Mouse (Mus musculus) left cerebral cortex, postnatal 36 days (tissue): Measurements from ENCODE around the gene Crb2. TPM values are rescaled to one million over a fixed set of nuclear protein-coding genes. Genes with fewer than 3 reads are reported as not detected.

Source experiments
- DNase-seq, 2 experiments: peaks; one replicate each; pipeline ENCODE4 v3.0.0; 2021 to 2022; ENCODE audit warnings: low spot score in 2 of 2, mixed read lengths in 1 of 2
- intact Hi-C: fragments of 180-260 bp; cut with DNase I; formaldehyde crosslinking; loops from one replicate; pipeline ENCODE4 v1.15.1; 2025
- total RNA-seq, 2 experiments: library from RNA; stranded (reverse); gene quantifications; 2 replicates each; pipeline ENCODE4 v1.2.3; 2021

Crb2 gene
- total RNA-seq, 2 experiments from 2014 or later: 3.4 to 3.5 TPM

DNA sequence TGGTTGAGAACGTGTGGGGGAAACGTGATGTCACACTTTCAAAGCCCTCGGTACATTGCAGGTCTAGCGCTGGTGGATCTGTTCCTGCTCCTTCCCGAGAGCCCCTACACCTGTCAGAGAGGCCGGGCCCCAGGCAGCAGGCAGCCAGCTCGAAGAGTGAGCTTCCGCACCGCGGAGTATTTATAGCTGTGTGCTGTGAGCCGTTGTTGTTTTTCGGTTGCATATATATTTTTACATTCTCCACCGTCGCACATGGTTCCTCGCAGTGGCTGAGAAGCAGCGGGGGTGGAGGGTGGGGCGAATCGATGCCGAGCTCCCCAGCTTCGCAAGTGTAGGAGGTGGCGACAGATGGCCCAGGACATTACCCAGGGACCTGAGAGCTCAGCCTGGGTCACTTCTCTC lies 11.0 kb upstream of the Crb2 start:
- intact Hi-C loops: no loop called here
- DNase-seq: peak; percentile 75 to 80

DNA sequence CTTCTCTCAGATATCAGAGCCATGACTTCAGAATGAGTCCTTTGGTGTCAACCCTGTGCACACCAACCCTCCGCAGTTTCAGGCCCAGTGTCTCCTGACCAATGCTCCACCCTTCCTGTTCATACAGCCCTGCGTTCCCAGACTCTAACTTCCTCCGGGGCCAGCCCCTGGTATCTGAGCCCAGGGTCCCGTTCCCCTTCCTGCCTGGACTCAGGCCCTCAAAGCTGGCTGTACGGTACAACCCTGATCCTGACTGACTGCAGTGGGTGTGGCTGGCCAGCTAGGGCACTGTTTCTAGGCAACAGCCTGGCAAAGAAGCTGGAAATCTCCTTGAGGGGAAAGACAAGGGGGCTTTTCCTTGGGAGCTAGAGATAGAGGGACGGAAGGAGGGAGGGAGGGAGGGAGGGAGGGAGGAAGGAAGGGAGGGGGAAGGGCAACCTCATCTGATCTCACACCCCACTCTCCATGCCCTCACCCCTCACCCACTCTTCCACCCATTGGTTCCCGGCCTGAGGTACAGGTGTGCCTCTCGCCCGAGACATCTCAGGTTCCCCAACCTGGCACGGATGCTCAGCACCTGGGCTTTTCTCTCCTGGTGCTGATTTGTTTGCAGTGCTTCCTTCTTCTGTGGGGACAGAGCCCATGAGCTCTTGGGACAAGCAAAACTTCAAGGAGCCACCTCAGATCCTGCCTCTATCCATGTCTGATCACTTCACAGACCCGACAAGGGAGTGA lies 9.9 kb upstream of the Crb2 start:
- no peak for DNase-seq
- intact Hi-C loops: no loop called here

DNA sequence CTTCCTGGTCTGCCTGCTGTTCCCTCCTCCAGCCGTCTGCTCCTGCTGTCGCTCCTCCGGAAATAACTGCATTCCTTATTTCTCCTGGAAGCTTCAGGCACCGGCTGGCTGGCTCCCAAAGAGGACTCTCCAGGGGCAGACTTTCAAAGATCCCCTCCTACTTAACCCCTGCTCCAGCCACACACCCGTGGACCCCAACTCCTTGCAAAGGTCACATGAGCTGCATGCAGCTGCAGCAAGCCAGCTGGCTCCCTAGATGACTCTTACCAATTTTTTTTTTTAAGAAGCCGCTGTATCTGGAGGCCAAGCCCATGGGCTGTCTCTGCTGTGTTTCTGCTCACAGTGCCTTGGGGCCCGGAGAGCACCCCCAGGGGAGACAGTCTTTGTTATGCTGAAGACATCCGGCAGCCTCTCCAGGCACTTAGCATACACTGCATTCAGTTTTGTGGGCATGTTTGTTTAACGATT lies 8.9 kb upstream of the Crb2 start:
- intact Hi-C loops: no loop called here
- peak; percentile 74 to 75 for DNase-seq

DNA sequence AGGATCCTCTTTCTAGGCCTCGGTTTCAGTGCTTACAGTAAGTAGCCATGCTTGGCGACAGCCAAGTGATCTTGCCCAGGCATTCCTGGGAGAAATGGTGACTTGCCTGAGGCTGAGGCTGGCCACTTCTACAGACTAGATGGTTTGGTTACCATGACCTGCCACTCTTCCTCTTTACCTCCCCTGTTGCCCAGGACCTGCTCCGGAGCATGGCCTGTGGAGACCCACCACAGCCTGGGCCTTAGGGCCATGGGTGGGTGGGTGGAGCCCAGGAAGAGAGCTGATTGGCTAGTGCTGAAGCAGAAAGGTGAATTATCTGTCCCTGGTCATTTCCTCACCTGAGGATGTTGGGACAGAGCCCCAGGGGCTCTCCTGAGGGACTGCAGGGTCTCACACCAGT lies 8.3 kb upstream of the Crb2 start:
- intact Hi-C loops: no loop called here
- DNase-seq: no peak

DNA sequence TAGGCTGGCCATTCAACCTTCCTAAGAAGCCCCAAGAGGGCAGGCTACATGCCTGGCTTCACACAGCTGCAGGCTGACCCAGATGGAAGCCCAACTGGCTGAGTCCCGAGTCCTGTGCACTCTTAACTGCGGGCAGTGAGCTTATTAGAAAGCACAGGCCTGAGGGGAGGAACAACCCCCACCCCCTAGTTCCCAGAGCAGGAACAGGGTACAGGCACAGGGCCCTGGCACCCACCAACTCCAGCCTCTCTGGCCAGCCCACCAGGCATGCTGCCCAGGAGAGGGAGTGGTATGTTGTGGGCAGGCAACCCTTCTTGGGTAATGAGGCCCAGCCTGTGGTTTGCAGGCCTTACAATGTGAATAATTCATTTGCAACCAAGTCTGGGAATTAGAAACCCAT lies 7.1 kb upstream of the Crb2 start:
- intact Hi-C loops: no loop called here
- DNase-seq: peak in 1 of 2 experiments; percentile 54

DNA sequence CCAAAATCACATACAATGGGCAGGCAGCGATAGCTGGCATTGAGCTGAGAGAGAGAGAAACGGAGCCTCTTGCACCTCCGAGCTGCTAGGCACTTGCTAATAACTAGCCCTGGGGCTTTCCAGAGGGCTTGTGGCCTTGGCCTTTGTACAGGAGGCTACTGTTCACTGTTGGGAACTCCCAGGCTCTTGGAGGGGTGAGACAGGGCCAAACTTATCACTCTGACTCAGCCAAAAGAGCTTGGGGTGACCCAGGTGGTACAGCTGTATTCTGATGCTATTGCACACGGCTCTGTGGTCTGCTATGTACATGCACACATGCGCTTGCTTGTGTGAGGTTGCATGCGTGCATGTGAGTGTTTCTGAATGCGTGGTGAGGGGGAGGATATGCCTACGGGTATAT lies 6.3 kb upstream of the Crb2 start:
- DNase-seq: no peak
- intact Hi-C loops: loop anchor here (2.0 to 5.0 kb wide), 3 partner anchors 67 to 252 kb away; partner anchors contain the start of genes Gpr21 and Strbp

DNA sequence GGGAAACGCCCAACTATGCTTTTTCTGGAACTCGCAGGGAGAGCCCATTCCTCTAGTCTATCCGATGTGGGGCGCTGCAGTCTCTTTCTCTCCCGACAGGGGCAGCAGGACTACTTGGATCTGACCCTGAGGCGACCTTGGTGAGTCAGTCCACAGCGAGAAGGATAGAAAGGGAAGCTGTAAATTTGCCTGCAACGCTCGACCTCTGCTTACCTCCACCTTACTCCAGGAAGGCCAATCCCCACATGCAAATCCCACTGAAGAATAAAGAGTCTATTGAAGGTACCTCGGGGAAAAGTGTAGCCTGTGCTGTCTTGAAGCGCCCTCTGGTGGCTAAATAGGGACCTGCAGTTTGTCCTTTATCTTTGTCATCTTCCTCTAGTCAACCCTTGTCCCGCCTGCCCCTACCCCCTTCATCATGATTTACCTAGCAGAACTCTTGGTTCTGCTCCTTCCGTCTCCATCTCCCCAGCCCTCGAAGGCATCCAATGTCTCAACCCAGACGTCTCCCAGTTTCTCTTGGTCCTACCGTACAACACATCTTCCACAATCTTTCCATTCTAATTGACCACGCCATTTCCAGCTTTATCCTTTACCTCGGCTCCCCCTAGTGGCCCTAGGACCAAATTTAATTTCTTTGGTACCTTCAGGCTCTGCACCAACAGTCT lies 4.3 kb upstream of the Crb2 start:
- DNase-seq: peak; percentile 87 to 92
- intact Hi-C loops: loop anchor here (2.0 to 5.0 kb wide), 3 partner anchors 69 to 254 kb away; partner anchors contain the start of genes Gpr21 and Strbp

DNA sequence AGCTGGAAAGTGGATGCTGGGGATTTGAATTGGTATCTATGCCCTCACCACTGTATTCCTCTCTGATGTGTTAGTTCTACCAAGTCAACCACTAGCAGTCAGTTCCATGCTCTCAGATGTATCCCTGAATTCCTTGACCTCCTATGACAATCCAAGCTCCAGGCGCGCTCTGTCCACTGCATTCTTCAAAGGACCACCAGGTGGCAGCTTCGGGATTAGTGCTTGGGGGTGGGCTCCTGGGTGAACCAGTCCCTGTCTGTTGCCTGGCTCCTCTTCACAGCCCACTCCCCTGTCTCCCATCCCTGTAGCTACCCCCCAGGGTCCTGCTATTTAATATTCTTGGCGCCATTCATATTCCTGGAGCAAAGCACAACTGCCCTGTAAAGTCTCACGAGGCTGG lies 1.5 kb upstream of the Crb2 start:
- intact Hi-C loops: loop anchor here (5.0 kb wide), 2 partner anchors 202 to 257 kb away; partner anchors contain the start of gene Gpr21
- DNase-seq: no peak

DNA sequence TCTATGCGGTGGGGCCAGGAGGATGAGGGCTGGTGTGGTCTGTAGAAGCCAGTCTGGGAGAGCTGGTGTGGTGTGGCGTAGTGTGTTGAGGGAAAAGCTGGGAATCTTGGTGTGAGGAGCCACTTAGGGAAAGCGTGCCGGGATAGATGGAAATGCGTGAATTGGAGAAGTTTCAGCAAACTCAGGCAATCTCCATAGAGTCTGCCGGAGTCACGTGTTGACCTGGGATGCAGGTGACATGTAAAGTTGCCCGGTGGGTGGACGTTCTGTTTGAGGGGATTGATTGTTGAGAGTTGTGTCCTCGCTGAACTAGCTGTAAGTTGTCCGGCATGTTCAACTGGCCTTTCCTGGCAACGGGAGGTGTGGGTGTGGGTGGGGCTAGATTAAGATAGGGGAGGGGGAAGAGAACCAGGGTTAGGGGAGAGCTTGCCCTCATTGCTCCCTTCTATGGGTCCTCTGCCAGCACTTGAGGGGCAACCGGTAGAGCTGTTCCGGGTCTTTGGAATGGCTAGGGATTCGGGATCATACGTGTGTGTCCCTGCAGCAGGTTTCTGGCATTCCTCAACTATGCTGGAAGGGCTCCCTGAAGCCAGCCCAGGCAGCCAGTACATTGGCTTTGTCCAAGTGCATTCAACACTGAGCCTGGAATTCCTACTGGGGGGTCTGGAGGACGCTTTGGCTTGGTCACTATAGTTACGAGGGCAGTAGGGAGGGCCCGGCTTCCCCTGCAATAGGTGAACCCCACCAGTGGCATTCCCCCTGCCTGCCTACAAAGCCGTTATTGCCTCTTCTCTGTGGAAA lies 762 bp downstream of the Crb2 start:
- no peak for DNase-seq
- intact Hi-C loops: loop anchor here (1.0 kb wide), 1 partner anchor 22 kb away; no protein-coding TSS in a partner anchor

DNA sequence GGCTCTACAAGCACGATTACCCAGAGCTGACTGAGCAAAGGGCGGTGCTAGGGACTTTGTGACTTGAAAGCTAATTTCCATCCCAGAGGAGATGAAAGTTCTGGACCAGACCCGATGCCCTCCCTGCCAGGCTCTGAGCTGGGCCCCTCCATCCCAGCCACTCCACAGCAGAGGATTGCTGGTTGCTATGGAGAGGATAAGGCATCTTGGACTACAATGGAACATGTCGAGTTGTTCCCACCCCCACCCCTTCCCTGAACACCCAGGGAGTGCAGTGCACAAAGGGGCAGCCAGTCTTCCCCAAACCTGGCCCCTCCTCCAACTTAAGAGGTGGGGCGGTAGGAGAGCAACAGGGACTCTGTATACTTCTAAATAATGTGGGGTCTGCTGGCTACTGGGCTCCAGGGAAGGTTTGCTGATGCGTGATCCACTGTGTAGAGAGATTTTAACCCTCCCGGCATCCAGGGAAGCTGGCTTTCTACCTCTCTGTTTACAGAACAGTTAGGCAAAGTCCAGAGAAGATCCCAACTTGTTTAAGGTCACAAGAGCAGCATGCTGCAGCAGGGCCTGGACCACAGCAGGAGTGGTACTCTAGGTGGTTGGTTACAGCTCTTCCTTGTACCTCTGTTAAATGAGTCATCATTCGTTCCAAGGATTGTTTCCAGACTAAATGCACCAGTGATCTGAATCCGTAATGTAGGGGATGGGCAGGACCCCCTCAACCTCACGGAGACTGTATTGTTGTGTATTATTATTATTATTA lies 2.1 kb downstream of the Crb2 start:
- DNase-seq: no peak
- intact Hi-C loops: loop anchor here (1.0 kb wide), 1 partner anchor 21 kb away; no protein-coding TSS in a partner anchor

DNA sequence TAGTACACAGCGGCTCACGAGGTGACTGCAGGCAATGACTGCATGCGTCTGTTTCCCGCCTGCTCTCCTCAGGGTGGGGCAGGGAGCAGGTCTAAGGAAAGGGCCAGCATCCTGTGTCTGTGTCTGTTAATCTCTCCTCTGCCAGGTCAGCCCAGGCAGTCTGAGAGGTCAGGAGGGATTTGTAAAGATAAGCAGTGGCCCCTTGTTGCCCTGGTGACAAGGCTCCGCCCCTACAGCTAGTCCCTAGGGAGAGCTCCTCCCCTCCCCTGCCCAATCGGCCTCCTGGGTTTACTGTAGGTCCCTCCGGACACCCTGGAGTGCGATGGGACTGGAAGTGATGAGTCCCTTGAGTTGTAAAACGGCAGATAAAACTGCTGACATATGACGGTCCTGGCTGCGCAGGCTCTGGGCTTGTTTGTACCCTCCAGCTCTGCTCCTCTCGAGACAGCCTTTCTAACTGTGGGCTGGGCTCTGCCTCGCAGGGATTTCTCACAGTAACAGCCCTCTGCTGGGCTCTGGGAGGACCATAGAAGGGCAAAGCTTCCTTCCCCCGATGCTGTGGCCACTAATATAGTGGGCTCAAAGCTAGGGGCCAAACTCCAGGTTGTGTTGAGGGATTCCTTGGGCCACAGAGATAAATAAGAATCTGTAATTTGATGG lies 4.4 kb downstream of the Crb2 start:
- intact Hi-C loops: no loop called here

DNA sequence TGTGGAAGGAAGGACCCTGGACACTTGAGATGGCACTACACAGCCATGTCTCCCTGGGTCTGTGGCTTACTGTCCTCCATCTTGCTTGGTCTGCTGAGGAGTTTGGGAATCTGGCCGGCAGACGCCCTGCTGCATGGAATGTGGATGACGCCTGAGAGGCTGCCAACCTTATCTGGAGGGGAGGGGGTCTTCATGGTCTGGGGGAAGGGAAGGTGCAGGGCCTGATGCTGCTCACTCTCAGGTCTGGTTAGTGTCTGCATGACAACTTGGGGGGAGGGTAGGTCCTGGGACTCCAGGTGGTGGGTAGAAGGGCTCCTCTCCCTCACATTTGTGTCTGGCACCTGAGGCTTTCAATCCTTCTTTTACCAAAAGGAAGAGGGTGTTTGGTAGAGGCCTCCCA lies 5.4 kb downstream of the Crb2 start:
- DNase-seq: no peak
- intact Hi-C loops: no loop called here

More for the DNA sequence above, 4.4 kb downstream of the Crb2 start:
- no peak for DNase-seq

DNA sequence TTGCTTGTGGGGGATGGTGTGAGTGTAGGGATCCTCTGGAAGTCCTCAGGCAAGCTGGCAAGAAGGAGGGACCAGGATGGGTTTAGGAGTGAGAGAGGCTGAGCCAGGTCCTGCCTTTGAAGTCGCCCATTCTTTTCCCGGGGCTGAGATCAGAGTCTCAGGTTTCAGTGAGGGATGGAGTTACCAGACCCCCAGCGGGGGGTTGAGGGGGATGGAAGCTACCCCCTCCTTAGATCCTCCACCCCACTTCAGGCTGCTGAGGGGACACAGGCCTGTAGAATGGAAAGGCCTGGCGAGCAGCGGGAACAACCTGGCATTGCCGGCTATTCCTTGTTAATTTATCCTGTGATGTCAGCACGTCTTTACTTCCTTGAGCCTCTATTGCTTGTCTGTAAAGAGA lies 6.0 kb downstream of the Crb2 start:
- DNase-seq: no peak
- intact Hi-C loops: no loop called here

DNA sequence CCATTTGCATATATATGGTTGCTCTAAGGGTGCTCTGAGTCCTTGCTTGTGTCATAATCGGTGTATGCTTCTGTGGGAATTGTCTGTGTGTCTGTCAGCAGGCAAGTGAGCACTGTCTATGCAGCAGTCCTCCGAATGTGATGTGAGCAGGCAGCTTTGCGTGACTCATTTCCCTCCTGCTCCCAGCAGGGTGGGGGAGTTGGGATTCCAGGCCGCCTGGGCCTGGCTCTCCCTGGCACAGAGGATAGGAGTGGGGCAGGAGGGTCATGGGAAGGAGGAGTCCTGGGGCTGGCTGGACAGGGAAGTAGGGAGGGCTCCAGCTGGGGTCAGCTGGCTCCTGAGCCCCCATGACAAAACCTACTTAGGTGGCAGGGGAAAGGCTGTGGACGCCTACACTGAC lies 8.4 kb downstream of the Crb2 start:
- no peak for DNase-seq
- intact Hi-C loops: no loop called here

DNA sequence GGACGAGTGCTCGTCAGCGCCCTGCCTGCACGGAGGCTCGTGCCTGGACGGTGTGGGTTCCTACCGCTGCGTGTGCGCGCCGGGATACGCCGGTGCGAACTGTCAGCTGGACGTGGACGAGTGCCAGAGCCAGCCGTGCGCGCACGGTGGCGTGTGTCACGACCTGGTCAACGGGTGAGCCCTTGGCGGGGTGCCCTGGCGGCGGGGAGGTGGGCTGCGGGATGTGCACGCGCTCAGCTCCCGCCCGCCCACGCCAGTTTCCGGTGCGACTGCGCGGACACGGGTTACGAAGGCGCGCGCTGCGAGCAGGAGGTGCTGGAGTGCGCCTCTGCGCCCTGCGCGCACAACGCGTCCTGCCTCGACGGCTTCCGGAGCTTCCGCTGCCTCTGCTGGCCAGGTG lies 10.4 kb downstream of the Crb2 start:
- DNase-seq: peak in 1 of 2 experiments; percentile 52
- intact Hi-C loops: no loop called here

DNA sequence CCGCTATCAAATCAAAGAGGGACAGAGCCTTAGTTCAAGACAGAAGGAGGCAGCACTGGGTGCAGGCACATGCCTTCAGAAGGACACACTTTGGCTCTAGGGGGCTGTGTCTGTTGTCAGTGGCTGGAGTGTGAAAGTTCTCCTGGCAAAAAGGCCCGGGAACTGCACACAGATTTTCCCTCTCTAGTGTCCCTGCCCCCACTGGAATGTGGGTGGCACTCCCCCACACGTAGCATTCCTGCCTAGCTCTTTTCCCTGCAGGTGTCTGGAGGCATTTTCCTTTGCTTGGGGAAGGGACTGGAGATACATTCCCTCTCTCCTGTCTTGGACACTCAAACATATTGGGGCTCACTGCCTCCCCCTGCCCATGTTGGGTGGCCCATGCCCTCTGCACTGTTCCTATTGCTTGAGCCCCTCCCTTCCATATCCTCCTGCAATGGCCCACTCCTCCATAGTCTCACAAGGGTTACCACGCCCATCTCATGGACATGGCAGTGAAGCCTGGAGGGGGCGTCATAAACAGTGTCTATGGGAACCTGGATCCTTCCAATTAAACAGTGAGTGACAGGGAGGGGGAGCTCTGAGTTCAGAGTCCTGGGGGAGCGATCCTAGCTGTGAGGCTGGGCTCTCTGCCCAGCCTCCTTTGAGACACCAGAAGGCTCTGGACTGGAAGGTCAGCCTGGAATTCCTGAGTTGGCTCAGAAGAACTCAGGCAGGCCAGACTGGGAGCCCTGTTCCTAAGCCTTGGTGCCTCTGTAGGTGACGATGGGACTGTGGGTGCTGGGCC lies 12.3 kb downstream of the Crb2 start:
- no peak for DNase-seq
- intact Hi-C loops: no loop called here

DNA sequence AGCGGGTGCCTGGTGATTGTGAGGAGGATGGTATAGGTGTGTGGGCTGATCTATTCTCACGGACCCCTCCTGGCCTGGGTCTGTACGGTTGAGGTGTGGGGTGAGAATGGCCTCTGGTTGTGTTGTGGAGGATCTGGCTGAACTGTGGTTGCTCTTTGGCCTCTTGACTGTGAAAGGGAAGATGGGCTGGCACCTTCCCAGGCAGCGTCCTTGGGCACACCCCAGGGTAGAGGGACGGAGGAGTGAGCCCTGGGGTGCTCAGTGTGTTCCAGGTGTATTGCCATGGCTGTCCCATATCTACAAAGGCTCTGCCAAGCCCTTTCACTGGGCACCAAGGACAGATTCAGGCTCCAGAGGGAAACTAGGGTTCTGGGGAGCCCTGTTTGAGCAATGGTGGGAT lies 13.0 kb downstream of the Crb2 start:
- DNase-seq: no peak
- intact Hi-C loops: no loop called here

DNA sequence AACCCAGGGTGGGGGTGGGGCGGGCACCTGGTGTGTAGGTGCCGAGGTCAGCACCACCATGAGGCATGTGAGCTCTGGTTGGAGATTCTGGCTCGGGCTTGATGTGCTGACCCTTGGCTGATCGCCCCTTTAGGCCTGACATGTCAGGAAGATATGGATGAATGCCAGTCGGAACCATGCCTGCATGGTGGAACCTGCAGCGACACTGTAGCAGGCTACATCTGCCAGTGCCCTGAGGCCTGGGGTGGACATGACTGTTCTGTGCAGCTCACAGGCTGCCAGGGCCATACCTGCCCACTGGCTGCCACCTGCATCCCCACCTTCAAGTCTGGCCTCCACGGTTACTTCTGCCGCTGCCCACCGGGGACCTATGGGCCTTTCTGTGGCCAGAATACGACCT lies 13.9 kb downstream of the Crb2 start:
- DNase-seq: no peak
- intact Hi-C loops: no loop called here
